Mouse (Mus musculus): ENCODE data around the gene Fbxw2. TPM values are rescaled to one million over a fixed set of nuclear protein-coding genes. Genes with fewer than 3 reads are reported as not detected.

The Fbxw2 gene
- 165 TPM for polyA plus RNA-seq (2017; shearing (Covaris generic))

GRCm38 (mm10) chr2:34825827-34826459 lies at the start of gene Fbxw2:
Fbxw2 (minus strand) TSS chr2:34826311.

GRCm38 (mm10) chr2:34874816-34875345 lies 48.8 kb upstream of the Fbxw2 start, which contains the start of gene Psmd5:
Psmd5 (minus strand) TSS chr2:34874968.

GRCm38 (mm10) chr2:34874271-34874670 lies 48.2 kb upstream of the Fbxw2 start, which contains the start of gene Cutal:
Cutal (plus strand) TSS chr2:34874396.

GRCm38 (mm10) chr2:34832766-34833457 lies 6.8 kb upstream of the Fbxw2 start, which contains the start of gene Gm34653:
Gm34653 (plus strand) TSS chr2:34833007.

GRCm38 (mm10) chr2:34799357-34800256 lies 26.5 kb downstream of the Fbxw2 start, which contains the start of gene Rabepk:
Rabepk (minus strand) TSS chr2:34799912.

GRCm38 (mm10) chr2:34771368-34772226 lies 54.5 kb downstream of the Fbxw2 start, which contains the start of gene Hspa5:
Hspa5 (plus strand) TSS chr2:34771970.

GRCm38 (mm10) chr2:34754551-34755358 lies 71.4 kb downstream of the Fbxw2 start, which contains the start of gene Gapvd1:
Gapvd1 (minus strand) TSS chr2:34755232.

Other genes with a start within 250 kb of the Fbxw2 start
- gene Gapvd1, start 71.1 kb downstream of the Fbxw2 start, polyA plus RNA-seq (2017; shearing (Covaris generic)): 105 TPM
- gene Hspa5, start 54.3 kb downstream of the Fbxw2 start, polyA plus RNA-seq (2017; shearing (Covaris generic)): 439 TPM
- 37.8 TPM for gene Rabepk, start 26.4 kb downstream of the Fbxw2 start, polyA plus RNA-seq (2017; shearing (Covaris generic))
- gene Gm34653, start 6.7 kb upstream of the Fbxw2 start, polyA plus RNA-seq (2017; shearing (Covaris generic)): not detected
- gene Cutal, start 48.1 kb upstream of the Fbxw2 start, polyA plus RNA-seq (2017; shearing (Covaris generic)): not detected
- gene Psmd5, start 48.7 kb upstream of the Fbxw2 start, polyA plus RNA-seq (2017; shearing (Covaris generic)): 94.5 TPM
- 1.1 TPM for gene Phf19, start 87.7 kb upstream of the Fbxw2 start, polyA plus RNA-seq (2017; shearing (Covaris generic))
- 383 TPM for gene Traf1, start 135.5 kb upstream of the Fbxw2 start, polyA plus RNA-seq (2017; shearing (Covaris generic))
- gene Hc, start 235.1 kb upstream of the Fbxw2 start, polyA plus RNA-seq (2017; shearing (Covaris generic)): 0.67 TPM